Mouse (Mus musculus): ENCODE data around the gene Amh.
A peak's percentile ranks its signal among the peaks of the same experiment; 100 is the strongest.

Gene Amh

GRCm38 (mm10) chr10:80804916-80805315 is at the start of gene Amh:
Gene Amh (plus strand): TSS chr10:80805243.
- DNase-seq (ENCODE audit: low spot score) = no peak

DNA sequence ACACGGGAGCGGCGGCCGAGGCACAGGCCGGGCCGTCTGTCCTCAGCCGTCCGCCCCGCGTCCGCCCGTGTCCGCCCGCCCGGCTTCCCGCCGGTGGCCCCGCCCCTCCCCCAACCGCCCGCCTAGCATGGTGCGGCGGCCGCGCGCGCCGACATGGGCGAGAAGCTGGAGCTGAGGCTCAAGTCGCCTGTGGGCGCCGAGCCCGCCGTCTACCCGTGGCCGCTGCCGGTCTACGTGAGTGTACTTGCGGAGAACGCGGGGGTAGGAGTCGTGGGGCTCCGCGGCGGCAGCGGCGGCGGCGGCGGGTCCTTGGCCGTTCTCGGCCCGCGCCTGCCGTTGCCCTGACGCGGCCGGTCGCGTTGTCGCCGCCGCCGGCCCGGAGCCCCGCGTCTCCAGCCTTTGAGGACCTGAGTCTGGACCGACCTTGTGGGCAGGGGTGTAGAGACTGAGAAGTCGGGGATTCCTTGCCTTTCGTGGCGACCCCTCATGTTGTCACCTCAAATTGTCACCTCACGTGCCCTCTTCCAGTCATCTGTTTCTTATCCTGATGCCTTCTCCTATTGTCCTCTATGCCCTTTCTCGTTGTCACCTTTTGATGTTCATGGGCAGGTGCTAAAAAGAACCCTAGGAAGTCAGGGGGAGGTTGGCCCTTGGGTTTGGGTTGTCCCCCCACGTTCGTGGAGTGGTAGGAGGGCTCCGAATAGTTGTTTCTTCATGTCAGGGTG is 49.6 kb upstream of the Amh start:
- no peak for DNase-seq (ENCODE audit: low spot score)

- DNase-seq (ENCODE audit: low spot score) = no peak
These were observed 48.9 kb upstream of the Amh start for GRCm38 (mm10) chr10:80756099-80756498.

DNA sequence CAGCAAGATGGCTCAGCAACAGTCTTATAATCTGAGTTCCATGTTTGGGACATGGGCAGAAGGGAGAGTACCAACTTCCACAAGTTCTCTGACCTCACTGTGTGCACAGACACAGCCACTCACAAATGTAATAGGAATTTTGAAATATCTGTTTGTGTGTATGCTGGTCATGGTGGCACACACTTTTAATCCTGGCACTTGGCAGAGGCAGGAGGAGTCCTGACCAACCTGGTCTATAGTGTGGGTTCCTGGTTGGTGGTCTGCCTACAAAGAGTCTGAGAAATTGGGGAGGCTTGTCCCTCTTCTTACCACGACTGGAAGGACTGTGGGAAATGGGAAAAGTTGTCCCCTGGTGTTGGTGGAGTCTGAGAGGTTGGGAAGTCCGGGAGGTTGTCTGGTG is 48.5 kb upstream of the Amh start:
- no peak for DNase-seq (ENCODE audit: low spot score)

DNA sequence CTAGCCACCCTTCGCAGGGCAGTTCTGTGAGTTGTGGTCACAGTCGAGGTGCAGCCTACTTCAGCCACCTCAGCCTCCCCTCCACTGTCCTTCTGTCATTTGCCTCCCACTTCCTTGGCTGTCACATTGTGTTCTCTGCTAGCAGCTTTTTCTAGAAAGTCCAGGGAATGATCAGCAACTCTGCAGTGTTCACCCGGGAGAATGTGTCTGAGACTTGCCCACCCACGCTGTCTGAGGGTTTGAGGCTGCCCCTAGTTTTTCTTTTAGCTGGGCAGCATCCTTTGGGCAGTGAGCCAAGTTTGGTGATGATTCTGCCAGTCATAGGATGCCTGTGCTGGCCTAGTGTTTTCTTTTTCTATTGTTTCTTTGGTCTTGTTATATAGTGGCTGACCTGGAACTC is 48.1 kb upstream of the Amh start:
- DNase-seq (ENCODE audit: low spot score) = no peak

GRCm38 (mm10) chr10:80757717-80758116 is 47.3 kb upstream of the Amh start:
- peak; percentile 64 for DNase-seq (ENCODE audit: low spot score)

DNA sequence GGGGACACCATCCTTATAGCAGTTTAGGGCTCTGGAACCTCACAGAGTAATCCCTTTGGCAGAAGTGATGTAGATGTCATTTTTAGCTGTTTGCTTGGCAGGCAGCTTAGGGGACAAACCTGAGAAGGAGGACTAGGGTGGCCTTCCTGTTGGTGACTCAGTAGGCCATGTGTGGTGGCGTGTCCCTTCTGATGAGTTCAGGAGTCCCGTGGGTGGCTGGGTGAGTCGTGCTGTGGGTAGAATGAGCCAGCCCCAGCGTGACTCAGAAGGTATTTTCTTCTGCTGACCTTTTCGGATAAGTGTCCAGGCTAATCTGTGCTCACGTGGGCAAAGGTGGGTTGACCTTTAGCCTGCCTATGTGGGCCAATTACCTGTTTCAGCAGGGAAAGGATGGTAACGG is 46.4 kb upstream of the Amh start:
- no peak for DNase-seq (ENCODE audit: low spot score)

GRCm38 (mm10) chr10:80760596-80761524 is 44.2 kb upstream of the Amh start:
- DNase-seq (ENCODE audit: low spot score) = no peak

DNA sequence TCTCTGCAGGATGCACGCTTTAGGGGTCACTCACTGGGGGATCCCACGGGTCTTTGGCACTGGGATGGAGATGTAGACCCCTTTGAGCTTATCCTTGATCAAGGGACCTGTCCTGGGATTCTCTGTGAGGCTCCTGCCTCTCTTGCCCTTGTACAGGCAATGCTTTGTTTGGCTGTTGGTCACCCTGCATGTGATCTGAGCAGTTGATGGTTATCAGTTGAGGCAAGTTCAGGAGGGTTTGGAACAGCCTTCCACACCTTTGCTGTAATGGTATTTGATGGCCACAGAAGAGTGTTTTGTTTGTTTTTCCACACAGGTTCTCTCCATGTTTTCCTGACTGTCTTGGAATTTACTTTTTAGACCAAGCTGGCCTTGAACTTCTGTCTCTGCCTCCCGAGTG is 43.2 kb upstream of the Amh start:
- DNase-seq (ENCODE audit: low spot score) = no peak

DNA sequence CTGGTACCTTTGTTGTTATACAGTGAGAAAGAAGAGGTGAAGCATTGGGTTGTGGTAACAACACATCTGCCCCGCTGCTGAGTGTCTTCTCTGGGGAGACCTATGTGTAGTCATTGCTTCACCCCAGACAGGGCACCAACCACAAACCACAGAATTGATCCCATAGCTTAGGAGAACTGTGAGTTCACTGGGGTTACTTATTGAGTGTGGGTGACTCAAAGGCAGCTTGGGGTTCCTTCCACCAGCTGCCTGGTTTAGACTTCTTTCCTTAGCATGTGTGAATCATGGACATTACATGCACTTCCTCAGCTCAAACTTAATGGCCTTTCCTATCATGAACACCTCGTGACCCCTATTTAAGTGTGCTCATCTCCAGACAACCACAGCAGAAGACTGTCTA is 41.5 kb upstream of the Amh start:
- DNase-seq (ENCODE audit: low spot score) = no peak

GRCm38 (mm10) chr10:80765746-80766145 is 39.3 kb upstream of the Amh start:
- DNase-seq (ENCODE audit: low spot score) = no peak

DNA sequence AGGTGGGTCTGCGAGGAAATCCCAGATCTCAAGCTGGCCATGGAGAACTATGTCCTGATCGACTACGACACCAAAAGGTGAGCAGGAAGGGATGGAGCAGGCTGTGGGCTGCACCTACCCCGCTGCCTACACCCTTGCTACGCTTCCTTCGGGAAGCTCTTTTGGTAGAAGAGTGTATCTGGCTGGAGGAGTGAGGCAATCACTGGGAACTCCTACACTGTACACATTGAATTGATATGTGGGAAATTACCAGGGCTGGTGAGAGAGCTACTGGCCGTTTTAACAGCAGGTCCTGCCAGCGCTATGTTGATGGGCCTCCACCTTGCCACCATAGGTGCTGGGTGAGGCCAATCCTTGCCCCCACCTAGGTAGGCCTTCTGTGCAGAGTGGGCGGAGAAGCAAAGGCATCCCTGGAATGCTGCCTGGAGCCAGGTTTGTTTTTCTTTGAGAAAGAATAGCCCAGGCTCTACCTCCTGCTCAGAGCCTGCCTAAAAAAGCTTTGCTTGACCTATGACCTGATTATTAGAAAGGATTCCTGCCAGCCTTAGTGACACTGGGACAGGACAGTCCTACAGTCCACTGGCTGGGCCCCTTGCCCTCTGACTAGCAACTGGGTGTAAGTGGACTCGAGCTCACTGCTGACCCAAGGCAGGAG is 38.8 kb upstream of the Amh start:
- no peak for DNase-seq (ENCODE audit: low spot score)

- no peak for DNase-seq (ENCODE audit: low spot score)
These were observed 36.7 kb upstream of the Amh start for GRCm38 (mm10) chr10:80768365-80768764.

DNA sequence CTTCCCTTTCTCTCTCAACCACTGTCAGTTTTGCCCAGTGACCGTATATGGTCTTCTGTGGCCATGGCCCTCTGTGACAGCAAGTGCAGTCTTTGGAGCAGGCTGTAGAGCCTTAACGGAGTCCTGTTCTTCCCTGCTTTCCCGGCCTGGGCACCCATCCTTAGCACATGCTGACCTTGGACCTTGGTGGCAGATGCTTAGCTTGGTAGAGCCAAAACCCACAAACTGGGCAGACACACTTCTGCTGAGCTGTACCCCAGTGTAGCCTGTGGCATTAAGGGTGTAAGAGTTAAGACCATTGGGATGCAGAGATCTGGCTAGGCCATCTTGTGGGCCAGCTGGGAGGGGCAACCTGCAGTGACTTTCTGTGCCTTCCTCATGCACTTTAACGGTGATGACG is 31.2 kb upstream of the Amh start:
- no peak for DNase-seq (ENCODE audit: low spot score)

DNA sequence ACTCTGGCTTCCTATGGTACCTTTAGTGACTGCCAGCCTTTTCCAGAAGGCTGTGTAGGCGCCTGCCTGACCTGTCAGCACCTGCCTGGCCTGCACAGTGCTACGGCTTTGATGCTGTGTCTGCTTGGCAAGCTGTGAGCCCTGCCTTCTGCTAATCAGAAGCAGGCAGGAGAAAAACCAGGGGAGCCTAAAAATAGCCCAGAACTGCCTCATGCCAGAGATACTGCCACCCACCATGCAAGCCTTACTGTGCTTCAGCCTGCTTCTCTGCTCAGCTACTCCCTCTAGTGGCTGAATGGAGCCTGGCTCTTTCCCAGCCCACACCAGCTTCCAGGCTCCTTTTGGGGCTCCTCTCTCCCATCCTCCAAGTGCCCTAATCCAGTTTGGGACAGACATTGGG is 30.5 kb upstream of the Amh start:
- DNase-seq (ENCODE audit: low spot score) = peak; percentile 80

- no peak for DNase-seq (ENCODE audit: low spot score)
These were observed 30.1 kb upstream of the Amh start for GRCm38 (mm10) chr10:80774981-80775380.

- no peak for DNase-seq (ENCODE audit: low spot score)
These were observed 29.3 kb upstream of the Amh start for GRCm38 (mm10) chr10:80775731-80776130.

- DNase-seq (ENCODE audit: low spot score) = no peak
These were observed 28.6 kb upstream of the Amh start for GRCm38 (mm10) chr10:80776358-80776869.

DNA sequence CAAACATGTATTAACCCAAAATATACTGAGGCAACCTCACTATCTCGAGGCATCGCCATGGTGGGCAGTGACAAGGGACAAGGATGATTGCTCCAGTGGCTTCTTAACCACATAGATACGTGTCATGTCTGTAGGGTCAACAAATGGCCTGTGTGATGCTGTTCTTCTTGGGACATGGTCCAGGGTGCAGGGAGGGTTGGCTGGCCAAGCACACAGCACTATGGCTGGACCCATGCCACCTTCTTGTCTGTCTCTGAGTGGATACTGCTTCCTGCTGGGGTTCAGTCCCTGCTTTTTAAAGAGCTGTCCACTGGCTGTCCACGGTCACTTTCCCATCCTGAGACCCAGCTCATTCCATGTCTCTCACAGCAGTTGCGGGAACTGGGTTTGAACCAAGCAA is 27.9 kb upstream of the Amh start:
- DNase-seq (ENCODE audit: low spot score) = no peak

DNA sequence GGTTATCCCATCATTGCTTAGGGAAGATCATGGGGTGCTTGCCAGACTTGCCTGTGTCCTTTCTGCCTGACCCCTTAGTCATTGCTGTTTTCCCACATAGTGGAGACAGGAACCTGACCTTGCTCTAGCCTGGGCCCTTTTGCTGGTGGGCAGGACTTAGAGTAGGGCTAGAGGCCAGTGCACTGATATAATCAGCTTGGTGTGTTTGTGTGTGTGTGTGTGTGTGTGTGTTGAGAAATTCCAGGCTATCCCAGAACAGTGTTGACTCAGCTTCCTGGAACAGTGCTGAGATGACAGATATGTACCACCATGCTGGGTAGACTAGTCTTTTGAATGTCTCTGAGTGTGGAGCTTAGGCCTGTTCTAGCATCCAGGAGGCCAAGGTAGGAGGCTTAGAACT is 25.5 kb upstream of the Amh start:
- no peak for DNase-seq (ENCODE audit: low spot score)

- DNase-seq (ENCODE audit: low spot score) = no peak
These were observed 20.7 kb upstream of the Amh start for GRCm38 (mm10) chr10:80784302-80784701.

- DNase-seq (ENCODE audit: low spot score) = no peak
These were observed 20.2 kb upstream of the Amh start for GRCm38 (mm10) chr10:80784871-80785270.

- DNase-seq (ENCODE audit: low spot score) = no peak
These were observed 19.1 kb upstream of the Amh start for GRCm38 (mm10) chr10:80785963-80786362.

Data from embryo, embryonic 10.5 days (tissue).